Mouse (Mus musculus) ES-Bruce4 (cell line): ENCODE data around the gene Ssna1.

Source experiments
- CTCF ChIP-seq: IDR thresholded peaks from one replicate; pipeline ENCODE4 v1.8.1; 2011; ENCODE audit warnings: low read depth, low read length
- POLR2A ChIP-seq: IDR thresholded peaks from one replicate; pipeline ENCODE4 v1.8.1; 2011; ENCODE audit warnings: low read length; ENCODE audit not compliant: insufficient read depth

DNA sequence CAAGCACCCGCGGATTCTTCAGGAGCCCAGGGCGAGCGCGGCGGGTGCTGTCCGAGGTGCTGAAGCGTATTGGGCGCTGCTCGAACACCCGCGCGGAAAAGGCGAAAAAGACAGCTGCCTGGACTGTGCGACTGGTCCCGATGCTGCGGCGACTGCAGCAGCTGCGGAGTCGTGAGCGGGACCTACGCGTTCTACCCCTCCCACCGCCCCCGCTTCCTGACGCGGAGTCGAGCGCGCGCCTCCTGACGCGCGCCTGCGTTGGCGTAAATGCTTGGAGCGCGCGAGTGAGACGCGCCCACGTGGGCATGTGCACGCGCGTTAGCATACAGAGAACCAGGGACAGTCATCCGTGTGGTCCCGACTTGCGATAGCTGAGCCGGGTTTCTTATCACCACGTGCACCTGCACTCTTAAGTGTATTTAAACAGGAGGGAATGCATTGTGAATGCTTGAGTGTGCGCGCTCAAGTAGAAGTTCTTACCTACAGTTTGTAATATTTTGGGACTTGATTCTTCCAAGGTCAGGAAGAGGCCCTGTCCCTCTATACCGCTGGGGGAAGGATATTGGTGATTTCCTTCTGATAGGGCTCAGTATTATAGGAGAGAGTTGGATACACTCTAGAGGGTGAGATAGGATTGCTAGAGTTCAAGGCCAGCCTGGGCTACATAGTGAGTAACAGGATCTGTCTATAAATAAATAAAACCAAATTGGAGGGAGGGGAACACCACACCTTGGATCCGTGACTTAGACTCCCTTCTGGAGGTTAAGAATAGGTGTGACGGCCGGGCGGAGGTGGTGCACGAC, 46.9 kb upstream of the Ssna1 start, which contains the start of gene Grin1:
- TF ChIP-seq CTCF (no peak), POLR2A (no peak)
